Mouse (Mus musculus) heart, adult 11 months (tissue): ENCODE measurements around the gene Ugdh.
"Not testable (repeated sequence)": the region's sequence is repeated elsewhere in the genome, so short reads cannot be mapped to it uniquely, and the experiment has no call there.

Experiments
- DNase-seq: peaks from one replicate; pipeline ENCODE4 v3.0.0; 2022

The Ugdh gene

DNA sequence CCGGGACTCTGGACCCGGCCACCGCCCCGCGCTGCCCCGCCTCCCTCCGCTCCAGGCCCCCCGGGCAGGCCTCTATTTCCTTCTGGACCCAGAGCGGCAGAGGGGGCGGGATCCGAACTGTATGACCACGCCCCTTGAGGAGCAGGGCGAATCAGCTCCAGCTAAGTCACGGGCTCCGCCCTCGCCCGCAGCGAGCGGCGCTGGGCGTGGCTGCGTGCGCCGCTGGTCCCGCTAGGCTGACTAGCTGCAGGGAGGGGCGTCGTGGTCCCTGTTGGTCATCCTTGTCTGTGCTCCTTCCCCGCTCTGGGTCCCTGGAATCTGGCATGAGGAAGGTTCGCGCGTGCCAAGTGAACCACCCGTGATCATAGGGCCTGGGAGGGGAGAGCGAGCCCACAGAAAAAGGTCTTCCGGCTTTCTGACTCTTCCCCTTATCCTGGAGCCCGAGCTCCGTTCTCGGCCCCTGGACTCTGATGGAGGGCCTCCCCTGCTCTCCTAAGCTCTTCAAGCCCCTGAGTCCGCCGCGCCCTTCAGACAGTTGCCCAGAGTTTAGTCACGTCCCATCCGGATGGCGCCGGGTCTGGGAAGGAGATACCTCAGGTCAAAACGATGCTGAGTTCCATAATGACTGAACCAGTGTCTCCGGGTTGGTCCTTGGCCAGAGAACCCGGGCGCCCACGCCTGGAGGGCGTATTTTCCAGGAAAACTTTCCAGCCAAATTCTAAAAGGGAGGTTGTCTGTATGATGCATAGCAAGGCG is at the start of gene Ugdh:
Gene Ugdh, minus strand, starts transcription at position 144 of the 756 bp plus-strand sequence.
- peak; percentile 100 for DNase-seq

DNA sequence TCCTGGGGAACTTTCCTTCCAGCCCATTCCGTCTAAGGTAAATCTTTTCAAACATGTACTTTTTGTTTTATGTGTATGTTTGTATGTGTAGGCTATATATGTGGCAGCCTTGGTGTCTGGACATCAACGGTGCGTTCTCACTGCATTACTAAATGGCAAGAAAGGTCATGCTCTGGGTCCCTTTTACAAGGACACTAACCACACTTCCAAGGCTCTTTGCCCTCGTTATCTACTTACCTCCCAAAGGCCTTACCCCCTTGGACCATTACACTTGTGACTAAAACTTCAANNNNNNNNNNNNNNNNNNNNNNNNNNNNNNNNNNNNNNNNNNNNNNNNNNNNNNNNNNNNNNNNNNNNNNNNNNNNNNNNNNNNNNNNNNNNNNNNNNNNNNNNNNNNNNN is 47.2 kb upstream of the Ugdh start:
- peak; percentile 71 for DNase-seq

DNA sequence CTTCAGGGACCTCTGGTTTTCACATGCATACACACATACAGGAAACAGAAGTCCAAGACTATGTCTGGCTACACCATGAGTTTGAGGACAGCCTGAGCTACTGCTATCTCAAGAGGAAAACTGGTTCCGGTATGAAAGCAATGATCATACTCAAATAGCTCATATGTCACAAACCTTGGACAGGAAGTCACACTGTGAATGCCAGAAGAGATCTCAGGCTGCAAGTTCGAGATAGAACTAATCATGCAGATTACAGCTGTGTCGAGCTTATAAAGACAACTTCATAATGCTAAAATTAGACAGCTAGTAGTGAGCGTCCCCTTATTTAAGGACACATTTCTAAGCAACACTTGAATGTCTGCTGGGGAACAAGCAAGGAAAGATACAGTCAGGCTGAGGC is 44.8 kb upstream of the Ugdh start:
- DNase-seq: peak; percentile 88

DNA sequence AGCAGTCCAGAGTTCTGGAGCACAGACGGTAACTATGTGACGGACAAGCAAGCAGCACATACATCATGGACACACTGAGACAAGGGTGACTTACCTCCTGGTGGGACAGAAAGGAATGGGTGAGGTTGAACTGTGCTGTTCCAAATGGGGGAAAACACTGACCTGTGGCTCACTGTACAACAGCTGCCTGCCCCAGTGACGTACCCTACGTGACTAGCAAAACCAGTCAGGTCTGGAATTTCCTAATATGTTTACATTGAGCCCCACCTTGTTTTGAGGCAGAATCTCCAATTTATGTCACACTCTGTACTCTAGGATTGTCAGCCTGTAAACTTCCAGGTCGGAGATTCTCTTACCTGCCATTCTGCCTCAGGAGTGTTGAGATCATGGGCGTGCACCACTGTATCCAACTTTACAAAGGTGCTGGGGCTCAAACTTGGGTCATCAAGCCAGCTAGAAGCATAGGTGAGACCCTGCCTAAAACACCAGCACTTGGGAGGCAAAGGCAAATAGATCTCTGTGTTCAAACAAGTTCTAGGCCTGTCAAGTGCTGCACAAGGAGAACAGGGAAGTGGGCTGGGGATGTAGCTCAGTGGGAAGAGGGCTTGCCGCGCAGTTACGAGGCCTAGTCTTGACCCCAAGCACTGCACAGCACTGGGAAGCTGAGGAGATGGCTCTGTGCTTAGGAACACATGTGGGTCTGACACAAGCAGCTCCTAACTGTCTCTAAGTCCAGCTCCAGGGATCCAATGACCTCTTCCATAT is 44.1 kb upstream of the Ugdh start:
- no peak for DNase-seq

DNA sequence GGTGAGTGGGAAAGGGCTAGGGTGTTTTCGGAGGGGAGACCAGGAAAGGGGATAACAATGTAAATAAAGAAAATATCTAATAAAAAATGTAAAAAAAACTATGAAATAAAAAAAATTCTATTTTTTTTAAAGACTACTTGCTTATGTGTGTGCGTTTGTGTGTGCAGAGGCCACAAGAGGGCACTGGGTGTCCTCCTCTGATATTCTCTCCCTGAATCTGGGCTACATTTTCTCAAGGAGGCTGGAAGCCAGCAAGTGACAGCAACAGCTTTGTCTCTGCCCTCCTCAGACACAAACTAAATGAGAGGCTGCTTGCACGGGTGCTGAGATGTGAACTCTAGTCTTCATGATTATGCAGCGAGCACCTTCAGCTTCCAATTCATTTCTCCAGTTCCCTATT is 42.5 kb upstream of the Ugdh start:
- DNase-seq: no peak

DNA sequence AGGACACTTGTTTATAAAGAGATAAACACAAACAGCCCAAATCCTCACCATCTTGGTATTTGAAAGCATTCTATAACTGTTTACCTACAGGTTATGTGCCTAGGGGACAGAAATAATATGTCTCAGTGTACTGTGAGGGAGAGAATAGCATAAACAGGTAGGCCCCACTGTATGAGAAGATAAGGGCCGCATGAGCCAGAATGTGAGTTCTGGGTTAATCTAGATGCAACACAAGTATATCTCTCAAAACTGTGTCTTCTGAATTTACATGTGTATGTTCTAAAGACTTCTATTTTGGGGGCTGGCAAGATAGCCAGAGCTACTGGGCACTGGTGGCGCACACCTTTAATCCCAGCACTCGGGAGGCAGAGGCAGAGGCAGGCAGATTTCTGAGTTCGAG is 41.0 kb upstream of the Ugdh start:
- DNase-seq: not testable (repeated sequence)

DNA sequence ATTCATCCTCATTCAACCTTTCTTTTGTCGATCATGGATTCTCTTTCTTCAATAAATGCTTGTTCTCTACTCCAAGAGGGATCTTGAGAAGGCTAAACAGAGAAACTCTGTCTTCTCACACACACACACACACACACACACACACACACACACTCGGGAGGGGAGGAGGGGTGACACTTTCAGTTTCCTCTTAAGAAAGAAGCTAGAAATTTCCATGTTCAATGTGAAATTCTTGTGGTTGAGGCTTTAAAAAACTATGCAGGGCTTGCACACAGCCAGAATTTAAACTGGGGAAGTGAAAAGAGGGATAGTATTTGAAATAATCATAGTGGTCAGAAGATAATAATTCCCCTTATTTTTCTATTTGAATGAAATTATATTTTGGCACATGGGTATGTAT is 40.1 kb upstream of the Ugdh start:
- DNase-seq: no peak

DNA sequence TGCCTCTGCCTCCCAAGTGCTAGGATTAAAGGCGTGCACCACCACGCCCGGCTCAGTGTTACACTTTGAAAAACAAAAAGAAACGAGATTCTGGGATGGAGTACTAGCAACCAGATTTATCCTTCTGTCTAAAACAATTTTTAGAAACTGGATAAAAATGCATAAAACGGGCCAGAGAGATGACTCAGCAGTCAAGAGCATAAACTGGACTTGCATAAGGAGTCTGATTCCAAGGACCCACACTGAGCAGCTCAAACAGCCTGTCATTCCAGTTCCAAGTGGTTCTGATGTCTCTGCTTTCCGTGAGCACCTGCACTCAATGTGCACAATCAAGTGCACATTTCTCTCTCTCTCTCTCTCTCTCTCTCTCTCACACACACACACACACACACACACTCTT is 34.0 kb upstream of the Ugdh start:
- DNase-seq: no peak

DNA sequence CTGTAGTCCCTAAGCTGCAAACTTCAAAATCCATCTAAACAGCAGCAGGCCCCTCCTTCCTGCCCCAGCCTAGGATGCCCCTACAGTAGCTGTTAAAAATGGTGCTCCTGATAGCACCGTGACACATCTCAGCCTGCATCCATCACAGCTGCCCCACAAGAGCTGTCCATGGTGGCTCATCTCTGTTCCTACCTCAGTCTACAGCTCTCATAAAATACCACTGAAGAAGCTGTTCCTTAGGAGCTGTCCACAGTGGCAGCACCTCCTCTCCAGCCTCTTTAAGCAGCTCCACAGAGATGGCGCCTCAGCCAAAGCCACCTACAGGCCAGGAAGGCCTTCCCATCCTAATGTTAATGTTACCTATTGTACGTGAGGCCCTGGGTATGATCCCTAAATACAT is 31.2 kb upstream of the Ugdh start:
- peak; percentile 63 for DNase-seq

DNA sequence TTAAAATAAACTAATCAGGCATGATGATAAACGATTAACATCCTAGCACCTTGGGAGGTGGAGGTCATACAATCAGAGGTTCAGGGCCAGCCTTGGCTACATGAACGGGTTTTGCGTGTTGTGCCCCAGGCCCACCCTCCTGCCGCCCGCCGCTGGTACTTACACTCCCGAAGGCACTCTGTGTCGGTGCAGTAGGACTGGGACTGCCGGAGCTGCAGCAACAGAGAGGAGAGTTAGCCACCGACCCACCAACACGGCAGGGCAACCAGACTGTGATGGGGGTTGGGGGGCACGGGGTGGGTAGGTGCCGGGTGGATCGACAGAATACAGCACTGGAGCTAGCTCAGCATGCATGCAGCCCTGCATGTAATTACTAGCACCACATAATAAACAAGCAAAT is 24.6 kb upstream of the Ugdh start:
- DNase-seq: peak; percentile 92

DNA sequence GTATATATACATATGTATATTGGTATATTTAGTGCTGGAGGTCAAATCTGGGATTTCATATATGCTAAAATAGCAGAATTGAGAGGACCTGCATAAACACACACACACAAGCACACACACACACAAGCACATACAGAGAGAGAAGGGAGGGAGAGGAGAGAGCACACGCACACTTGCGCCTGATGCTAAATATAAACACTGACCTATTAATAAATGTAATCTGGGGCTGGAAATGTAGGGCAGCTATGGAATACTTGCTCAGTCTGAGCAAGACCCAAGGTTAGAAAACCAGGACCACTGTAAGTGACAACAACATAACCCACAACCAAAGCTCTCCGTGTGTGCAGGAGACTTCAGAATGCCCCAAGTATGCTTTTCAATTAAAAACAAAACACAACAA is 23.7 kb upstream of the Ugdh start:
- no peak for DNase-seq

DNA sequence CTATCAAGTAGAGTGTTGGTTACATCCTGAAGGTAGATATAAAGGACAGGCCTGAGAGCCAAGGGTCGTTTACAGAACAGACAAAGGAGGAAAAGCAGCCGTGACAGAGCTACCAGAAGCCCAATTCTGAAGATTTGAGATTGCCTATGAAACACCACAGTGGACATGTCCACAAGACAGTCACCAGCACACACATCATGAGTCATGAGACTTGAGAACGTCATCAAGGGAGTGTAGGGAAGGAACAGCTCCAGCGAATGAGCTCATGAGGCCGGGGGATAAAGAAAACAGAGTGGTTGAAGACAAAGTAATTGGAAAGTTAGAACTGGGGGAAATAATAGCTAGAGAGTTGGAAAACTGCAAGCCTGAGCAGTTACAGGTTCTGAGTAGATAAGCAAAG is 22.1 kb upstream of the Ugdh start:
- DNase-seq: peak; percentile 96

DNA sequence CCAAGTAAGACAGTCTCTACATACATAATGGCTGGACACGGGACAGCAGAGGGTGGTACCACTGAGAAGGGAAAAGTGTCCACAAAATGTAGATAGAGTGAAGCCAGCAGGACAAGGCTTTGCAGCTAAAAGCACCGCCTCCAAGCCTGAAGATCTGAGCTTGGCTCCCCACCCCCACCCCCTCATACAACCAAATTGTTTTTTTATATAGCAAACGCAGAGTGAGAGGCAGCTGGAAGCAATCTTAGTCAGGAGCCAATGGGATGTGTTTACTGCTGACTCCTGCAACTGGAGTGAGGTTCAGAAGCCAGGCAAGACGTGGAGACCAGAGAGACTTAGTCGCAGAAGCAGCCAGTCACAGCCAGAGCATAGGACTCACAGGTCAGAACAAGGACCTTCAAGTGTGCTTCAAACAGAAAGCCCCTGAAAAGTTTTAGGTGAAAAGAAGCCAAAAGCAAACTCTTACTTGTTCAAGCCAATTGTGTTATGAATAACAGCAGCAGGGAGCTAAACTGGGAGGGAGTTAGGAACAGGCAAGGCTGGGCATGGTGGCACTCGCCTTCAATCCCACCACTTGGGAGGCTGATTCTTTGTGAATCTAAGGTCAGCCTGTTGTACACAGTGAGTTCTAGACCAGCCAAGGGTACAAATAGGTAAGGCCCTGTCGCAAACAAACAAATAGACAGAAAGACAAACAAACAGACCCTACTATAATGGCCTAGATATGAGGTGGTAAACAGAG is 21.5 kb upstream of the Ugdh start:
- DNase-seq: peak; percentile 96

DNA sequence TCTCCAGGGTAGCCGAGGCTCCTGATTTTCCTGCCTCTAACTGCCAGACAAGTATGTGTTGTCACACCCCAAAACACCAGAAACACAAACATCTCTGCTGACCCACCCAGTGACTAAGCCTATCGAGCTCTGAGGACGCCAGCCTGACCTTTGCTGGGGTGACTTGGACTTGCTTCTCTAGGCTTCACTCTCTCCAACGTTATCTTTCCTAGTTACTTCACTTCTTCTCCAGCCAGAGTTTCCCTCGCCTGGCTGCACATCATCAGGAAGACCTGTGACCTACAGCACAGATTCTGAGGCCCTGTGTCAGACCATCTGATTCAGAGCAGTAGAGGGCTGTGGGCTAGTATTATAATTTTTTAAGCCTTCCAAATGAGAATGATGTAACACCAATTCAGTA is 19.0 kb upstream of the Ugdh start:
- peak; percentile 98 for DNase-seq

DNA sequence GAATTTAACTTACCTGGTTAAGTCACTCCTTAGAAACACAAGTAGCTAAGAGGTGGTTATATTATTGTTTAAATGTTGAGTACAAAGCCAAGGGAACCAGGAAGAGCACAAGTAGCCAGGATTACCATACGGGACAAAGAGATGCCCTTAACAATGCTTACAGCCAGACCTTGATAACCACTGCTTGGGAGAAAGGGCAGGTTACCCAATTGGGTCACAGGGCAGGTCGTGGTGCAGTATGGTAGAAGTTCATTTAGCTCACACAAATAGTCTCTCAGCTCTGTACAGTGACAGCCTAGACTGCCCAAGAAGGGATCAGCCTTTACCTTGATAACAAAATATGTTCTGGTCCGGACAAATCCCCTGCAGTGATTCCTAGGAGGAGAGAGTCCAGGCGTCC is 13.2 kb upstream of the Ugdh start:
- DNase-seq: no peak

DNA sequence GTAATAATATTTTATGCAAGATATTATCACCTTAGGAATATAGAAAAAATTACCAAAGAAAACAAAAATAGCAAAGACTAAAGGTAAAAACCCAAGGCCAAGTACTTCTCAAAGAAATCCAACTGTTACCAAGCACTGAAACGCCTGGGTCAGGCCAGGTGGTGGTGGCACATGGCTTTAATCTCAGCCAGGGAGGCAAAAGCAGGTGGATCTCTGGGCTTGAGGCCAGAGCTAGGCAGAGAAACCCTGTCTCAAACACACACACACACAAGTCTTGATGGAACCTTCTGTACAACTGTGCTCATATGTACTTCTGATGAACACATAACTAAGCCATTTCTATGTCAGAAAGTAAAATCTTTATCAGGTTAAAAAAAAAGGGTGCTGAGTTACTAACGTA is 12.1 kb upstream of the Ugdh start:
- DNase-seq: no peak

DNA sequence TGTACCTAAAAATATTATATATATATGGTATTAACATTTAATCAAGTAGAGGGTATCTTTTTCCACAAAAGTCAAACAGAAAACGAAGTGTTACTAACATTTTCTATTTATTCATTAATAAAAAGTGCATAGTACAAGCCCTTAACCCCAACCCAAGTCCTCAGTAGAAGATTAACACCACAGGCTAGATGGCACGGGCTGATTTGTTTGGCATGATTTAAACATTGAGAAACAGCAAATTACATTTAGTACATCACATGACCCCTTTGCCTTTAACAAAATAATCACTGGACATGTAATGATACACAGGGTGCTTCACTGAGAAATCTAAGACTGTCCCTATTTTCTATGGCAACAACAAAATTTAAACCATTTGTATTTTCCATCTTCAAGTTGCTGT is 11.0 kb upstream of the Ugdh start:
- DNase-seq: no peak

DNA sequence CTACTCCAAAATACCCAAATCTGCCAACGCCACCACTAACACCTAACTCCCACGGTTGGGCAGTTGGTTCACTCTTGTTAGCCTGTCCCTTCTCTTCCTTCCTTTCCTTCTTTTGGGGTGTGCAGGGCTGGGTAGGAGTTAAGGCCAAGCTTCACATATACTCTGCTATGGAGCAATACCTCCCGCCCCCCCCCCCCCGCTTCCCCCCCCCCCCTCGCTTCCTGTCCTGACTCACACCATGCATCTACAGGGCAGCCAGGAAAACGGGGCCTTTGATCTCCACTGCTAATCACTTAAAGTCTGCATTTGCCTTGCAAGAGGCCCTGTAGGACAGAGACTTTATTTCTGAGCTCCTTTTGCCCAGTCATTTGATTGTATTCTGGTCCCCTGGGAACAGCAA is 9.2 kb upstream of the Ugdh start:
- DNase-seq: no peak

DNA sequence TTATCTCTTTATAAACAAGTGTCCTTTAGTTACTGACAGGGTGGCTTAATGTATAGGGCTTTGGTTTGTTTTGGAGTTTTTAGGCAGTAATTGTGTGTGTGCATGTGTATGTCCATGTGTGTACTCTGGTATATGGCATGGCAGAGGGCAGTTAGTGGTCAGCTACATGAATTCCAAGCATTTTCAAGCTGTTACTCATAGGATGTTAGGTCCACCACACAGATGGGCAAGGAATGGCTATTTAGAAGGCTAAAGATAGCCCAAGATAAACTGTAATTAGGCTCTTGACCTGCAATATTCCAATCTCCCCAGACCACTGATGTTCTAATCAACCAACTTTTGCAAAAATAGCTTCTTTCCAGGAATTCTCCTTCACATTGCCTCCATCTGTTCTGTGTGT is 2.3 kb upstream of the Ugdh start:
- DNase-seq: no peak

DNA sequence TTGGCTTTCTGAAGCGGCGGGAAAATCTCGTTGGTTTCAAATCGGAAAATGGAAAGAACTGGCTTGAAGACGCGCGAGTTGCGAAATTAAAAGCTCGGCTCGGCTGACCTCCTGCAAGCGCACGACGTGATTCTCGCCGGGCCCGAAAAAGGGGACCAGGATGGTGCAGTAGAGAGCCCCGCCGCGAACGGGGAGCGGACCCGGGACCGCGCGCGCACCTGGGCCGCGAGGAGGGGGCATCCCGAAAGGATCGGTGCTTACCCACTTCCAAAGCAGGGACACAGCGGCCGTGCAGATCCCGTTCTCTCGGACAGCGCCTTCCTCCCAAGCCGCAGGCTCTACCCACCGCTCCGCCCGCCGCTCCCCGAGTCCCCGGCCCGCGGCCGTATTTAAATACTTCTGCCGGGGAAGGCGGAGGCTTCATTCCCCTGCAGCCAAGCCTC is 365 bp downstream of the Ugdh start:
- DNase-seq: no peak

DNA sequence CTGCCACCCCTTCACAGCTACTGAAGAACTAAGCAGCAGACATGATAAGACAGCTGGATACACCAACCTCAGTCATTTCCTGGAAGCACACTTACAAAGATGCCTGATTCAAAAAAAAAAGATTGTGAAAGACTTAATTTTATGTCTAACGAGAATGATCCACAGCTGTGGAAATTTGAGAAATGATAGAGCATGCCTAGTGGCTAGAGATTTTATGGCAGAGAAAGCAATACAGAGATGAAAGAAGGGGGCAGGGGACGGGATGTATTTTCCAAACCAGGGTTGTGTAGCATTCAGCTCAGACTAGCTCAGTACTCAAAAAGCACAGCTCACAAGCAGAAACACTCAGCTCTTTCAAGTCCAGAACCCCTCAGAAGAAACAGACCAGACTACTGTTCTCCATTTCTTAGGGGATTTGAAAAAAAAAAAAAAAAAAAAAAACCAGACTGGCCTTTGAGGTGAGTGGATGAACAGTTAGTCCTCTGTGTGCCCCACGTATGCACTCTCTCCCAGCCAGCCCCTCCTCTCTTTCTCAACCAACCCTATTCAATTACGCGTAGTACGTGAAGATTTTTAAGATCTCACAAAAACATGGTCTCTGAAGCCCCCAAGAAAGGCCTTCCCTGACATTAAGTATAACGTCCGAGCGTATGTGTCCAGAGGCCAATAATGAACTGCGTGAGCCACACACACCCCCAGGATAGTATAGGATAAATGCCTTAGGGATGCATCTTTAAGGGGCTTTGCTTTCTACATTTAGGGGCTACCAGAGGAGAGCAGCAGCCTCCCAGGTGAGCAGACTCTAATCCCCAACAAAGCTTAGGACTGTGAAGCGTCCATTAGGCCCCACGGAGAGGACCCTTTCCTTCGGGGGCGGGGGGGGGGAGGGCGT is 1.0 kb downstream of the Ugdh start:
- no peak for DNase-seq

DNA sequence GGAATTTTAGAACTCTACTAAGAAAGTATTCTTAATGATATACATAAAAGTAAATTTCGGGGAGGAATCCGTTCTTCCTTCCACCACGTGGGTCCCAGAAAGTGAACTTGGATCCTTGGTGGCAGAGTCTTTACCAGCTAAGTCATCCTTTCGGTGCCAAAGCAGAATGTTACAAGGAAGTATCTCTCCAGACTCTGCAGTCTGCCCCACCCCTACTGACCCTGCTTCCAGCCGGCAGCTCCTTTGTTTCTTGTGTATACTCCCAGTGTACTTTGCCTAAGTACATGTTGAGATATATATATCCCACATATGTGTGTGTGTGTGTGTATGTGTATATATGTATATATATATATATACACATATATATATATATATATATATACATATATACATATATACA is 6.3 kb downstream of the Ugdh start:
- no peak for DNase-seq

DNA sequence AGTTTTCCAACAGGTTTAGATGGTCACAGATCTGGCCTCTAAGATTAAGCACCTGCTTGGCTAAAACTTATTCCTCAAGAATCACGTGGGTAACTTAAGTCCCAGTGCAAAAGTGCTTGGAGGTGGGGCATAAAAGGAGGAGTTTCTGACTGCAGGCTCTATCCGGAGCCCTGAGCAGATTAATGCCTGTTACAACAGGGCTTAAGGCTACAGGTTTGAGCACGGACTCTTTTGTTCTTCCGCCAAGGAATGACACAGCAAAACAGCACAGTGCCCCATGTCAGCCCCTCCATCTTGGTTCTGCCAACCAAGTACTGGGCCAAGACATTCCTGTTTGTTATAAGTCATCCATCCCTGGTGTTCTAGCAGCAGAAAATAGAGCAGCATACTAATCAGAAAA is 7.4 kb downstream of the Ugdh start:
- DNase-seq: no peak
